Mouse (Mus musculus): ENCODE results near the gene Map2k7. TPM values are rescaled to one million over a fixed set of nuclear protein-coding genes. Genes with fewer than 3 reads are reported as not detected.

The Map2k7 gene
- polyA plus RNA-seq (2014; fragmentation: Nextera tagmentation; extraction: Ambion mirVana): 17.9 and 19.1 TPM in 2 replicates

DNA sequence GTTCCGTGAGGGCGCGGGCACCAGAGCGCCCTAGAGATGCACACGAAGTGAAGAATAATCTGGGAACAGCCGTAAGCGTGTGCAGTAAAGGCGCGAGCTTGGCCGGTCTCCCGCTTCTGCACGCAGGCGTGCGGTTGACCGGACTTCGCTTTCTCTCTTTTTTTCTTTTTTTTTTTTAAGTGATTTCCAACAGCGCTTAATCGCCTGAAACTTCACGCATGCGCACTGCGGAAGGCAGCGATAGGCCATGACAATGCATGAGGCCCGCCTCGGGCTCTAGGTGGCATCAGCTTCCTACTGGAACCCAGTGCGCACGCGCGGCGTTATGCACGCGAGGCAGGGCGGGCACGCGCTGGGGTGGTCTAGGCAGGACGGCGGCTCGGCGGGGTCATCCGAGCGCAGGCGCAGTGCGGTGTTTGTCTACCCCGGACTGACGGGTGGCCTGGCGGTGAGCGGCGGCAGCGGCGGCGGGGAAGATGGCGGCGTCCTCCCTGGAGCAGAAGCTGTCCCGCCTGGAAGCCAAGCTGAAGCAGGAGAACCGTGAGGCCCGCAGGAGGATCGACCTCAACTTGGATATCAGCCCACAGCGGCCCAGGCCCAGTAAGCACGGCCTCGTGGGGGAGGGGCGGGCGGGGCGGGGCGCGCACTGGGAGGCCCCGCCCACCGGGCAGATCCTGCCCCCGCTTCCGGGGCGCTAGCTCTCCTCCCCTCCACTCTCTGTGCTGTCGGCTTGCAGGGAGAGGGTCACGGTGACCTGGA lies at the start of gene Map2k7, which contains the start of gene Gm49320:
Map2k7 (plus strand) TSS at position 307 of the 759 bp plus-strand sequence.
Gm49320 (plus strand) TSS at position 432 of the 759 bp plus-strand sequence.
- Histone ChIP-seq H3K27ac (ENCODE audit: low read depth) (peak within 1 kb of the TSS; percentile 88), H3K4me3 (ENCODE audit: low read depth, low read length) (peak within 1 kb of the TSS; percentile 90), H3K9me3 (ENCODE audit: control insufficient read depth, low read length) (no peaks in the 10 kb centered on the region), H3K27me3 (replicated peaks; ENCODE audit: control insufficient read depth, insufficient read depth, low read length) (no peaks in the 10 kb centered on the region), H3K9ac (ENCODE audit: low read length) (peak within 1 kb of the TSS; percentile 53), H3K36me3 (ENCODE audit: control insufficient read depth, insufficient read depth, low read length) (peaks cover 16% of the 10 kb centered on the region), H3K4me2 (ENCODE audit: low read length) (peak within 1 kb of the TSS; percentile 94), H3K4me1 (replicated peaks; ENCODE audit: control insufficient read depth, insufficient read depth, low read length) (peaks cover 20% of the 10 kb centered on the region)
- DNase-seq (ENCODE audit: low spot score) (peak; percentile 99), ATAC-seq (replicated peaks; ENCODE audit: low FRiP score, low TSS enrichment, low read depth) (peak; percentile 93)
- WGBS: under 1% methylated on average over 68 of the region's 71 CpGs

GRCm38 (mm10) chr8:4189031-4189722 lies 49.4 kb upstream of the Map2k7 start:
- no peak overlapping the region for H3K9ac ChIP-seq (ENCODE audit: low read length)
- no peak for ATAC-seq (replicated peaks; ENCODE audit: low FRiP score, low TSS enrichment, low read depth)
- 24% methylated on average over 3 of the region's 3 CpGs for WGBS

DNA sequence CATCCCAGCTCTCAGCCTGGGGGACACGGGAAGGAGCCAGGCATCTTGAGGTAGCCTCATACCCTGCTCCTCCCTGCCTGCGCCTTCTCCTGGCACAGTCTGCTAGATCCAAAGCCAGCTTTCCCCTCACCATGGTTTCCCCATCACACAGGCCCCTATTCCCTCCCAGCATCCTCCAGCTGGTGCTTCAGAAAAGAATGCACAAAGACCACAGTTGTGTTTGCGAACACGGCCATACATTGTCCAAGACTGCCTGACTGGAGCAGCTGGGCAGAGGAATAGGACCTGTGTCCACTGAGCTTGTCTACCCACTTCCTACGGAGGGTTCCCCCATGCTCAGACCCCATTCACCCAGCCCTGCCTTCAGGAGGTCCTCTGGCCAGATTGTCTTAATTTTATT lies 46.2 kb upstream of the Map2k7 start:
- ATAC-seq (replicated peaks; ENCODE audit: low FRiP score, low TSS enrichment, low read depth) (no peak), DNase-seq (ENCODE audit: low spot score) (no peak)
- H3K27me3 ChIP-seq (replicated peaks; ENCODE audit: control insufficient read depth, insufficient read depth, low read length): no peaks in the 10 kb centered on the region
- peaks cover 4% of the 10 kb centered on the region; the same call in 1 of the 2 replicates for H3K4me1 ChIP-seq (replicated peaks; ENCODE audit: control insufficient read depth, insufficient read depth, low read length)
- H3K36me3 ChIP-seq (ENCODE audit: control insufficient read depth, insufficient read depth, low read length): peaks cover 14% of the 10 kb centered on the region
- WGBS: 67% methylated on average over 5 of the region's 5 CpGs
- H3K4me2 ChIP-seq (ENCODE audit: low read length): no peak overlapping the region
- H3K9ac ChIP-seq (ENCODE audit: low read length): no peak overlapping the region
- no peak overlapping the region for H3K4me3 ChIP-seq (ENCODE audit: low read depth, low read length)
- H3K9me3 ChIP-seq (ENCODE audit: control insufficient read depth, low read length): no peaks in the 10 kb centered on the region
- H3K27ac ChIP-seq (ENCODE audit: low read depth): peak overlapping the region; percentile 40; the same call in 1 of the 2 replicates

More at GRCm38 (mm10) chr8:4189031-4189722, 49.4 kb upstream of the Map2k7 start:
- no peak overlapping the region for H3K27ac ChIP-seq (ENCODE audit: low read depth)
- no peaks in the 10 kb centered on the region for H3K9me3 ChIP-seq (ENCODE audit: control insufficient read depth, low read length)
- no peak overlapping the region for H3K4me3 ChIP-seq (ENCODE audit: low read depth, low read length)
- DNase-seq (ENCODE audit: low spot score): no peak
- peaks cover 4% of the 10 kb centered on the region; the same call in 1 of the 2 replicates for H3K4me1 ChIP-seq (replicated peaks; ENCODE audit: control insufficient read depth, insufficient read depth, low read length)
- peaks cover 29% of the 10 kb centered on the region for H3K36me3 ChIP-seq (ENCODE audit: control insufficient read depth, insufficient read depth, low read length)
- no peaks in the 10 kb centered on the region for H3K27me3 ChIP-seq (replicated peaks; ENCODE audit: control insufficient read depth, insufficient read depth, low read length)
- no peak overlapping the region for H3K4me2 ChIP-seq (ENCODE audit: low read length)

GRCm38 (mm10) chr8:4192807-4193587 lies 45.5 kb upstream of the Map2k7 start:
- WGBS: 10% methylated on average over 18 of the region's 18 CpGs
- H3K27ac ChIP-seq (ENCODE audit: low read depth): peak overlapping the region; percentile 48; the same call in 1 of the 2 replicates
- peak; percentile 84 for ATAC-seq (replicated peaks; ENCODE audit: low FRiP score, low TSS enrichment, low read depth)

DNA sequence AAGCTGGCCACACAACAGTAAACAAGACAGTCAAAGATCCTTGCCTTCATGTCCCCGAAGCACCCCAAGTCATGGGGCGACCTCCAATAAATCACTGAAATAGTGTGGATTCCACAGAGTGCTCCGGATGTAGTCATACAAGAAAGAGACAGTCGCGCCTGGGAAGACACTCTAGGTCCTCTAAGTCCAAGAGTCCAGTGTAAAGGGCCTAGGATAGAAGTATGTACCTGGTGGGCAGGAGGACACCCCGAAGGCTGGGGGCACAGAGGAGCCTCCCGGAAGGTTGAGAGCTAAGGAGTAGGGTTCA lies 45.0 kb upstream of the Map2k7 start:
- no peak for DNase-seq (ENCODE audit: low spot score)
- ATAC-seq (replicated peaks; ENCODE audit: low FRiP score, low TSS enrichment, low read depth): no peak; the same call in 1 of the 2 replicates
- whole genome bisulfite sequencing: 45% methylated on average over 7 of the region's 7 CpGs
- Histone ChIP-seq H3K9me3 (ENCODE audit: control insufficient read depth, low read length) (no peaks in the 10 kb centered on the region), H3K4me2 (ENCODE audit: low read length) (no peak overlapping the region; the same call in 1 of the 2 replicates), H3K4me1 (replicated peaks; ENCODE audit: control insufficient read depth, insufficient read depth, low read length) (peaks cover 4% of the 10 kb centered on the region; the same call in 1 of the 2 replicates), H3K9ac (ENCODE audit: low read length) (no peak overlapping the region), H3K27me3 (replicated peaks; ENCODE audit: control insufficient read depth, insufficient read depth, low read length) (no peaks in the 10 kb centered on the region), H3K36me3 (ENCODE audit: control insufficient read depth, insufficient read depth, low read length) (peaks cover 8% of the 10 kb centered on the region; the same call in 1 of the 2 replicates), H3K4me3 (ENCODE audit: low read depth, low read length) (no peak overlapping the region), H3K27ac (ENCODE audit: low read depth) (no peak overlapping the region)

More at GRCm38 (mm10) chr8:4192807-4193587, 45.5 kb upstream of the Map2k7 start:
- DNase-seq (ENCODE audit: low spot score): peak; percentile 95
- Histone ChIP-seq H3K36me3 (ENCODE audit: control insufficient read depth, insufficient read depth, low read length) (peaks cover 8% of the 10 kb centered on the region; the same call in 1 of the 2 replicates), H3K9me3 (ENCODE audit: control insufficient read depth, low read length) (no peaks in the 10 kb centered on the region), H3K4me1 (replicated peaks; ENCODE audit: control insufficient read depth, insufficient read depth, low read length) (peaks cover 4% of the 10 kb centered on the region; the same call in 1 of the 2 replicates), H3K27me3 (replicated peaks; ENCODE audit: control insufficient read depth, insufficient read depth, low read length) (no peaks in the 10 kb centered on the region), H3K9ac (ENCODE audit: low read length) (no peak overlapping the region), H3K4me3 (ENCODE audit: low read depth, low read length) (no peak overlapping the region), H3K4me2 (ENCODE audit: low read length) (no peak overlapping the region; the same call in 1 of the 2 replicates)

DNA sequence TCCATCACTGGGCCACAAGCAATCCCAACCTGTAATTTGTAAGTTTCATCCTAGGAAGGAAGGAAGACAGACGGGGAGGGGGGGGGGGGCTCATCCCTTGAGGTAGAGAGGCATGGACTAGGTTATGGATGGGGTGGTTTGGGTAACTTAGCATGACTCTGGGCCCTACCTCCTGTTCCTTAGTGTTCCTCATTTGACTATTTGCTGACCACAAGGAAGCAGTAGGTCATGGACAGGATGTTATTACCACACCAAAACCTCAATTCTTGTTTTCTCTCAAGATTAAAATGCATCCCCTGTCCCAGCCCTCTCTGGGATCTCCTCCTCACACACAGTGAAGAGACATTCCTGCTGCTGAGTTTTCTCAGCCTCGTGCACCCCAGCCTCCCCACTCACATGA lies 37.2 kb upstream of the Map2k7 start:
- H3K9me3 ChIP-seq (ENCODE audit: control insufficient read depth, low read length): no peaks in the 10 kb centered on the region
- ATAC-seq (replicated peaks; ENCODE audit: low FRiP score, low TSS enrichment, low read depth): no peak
- peaks cover under 1% of the 10 kb centered on the region for H3K4me1 ChIP-seq (replicated peaks; ENCODE audit: control insufficient read depth, insufficient read depth, low read length)
- H3K27ac ChIP-seq (ENCODE audit: low read depth): no peak overlapping the region
- no peak overlapping the region for H3K9ac ChIP-seq (ENCODE audit: low read length)
- no peak for DNase-seq (ENCODE audit: low spot score)
- H3K36me3 ChIP-seq (ENCODE audit: control insufficient read depth, insufficient read depth, low read length): 0 out of 2 replicates have a peak, but pooled peaks cover under 1% of the 10 kb centered on the region
- no peak overlapping the region for H3K4me3 ChIP-seq (ENCODE audit: low read depth, low read length)
- H3K4me2 ChIP-seq (ENCODE audit: low read length): no peak overlapping the region
- H3K27me3 ChIP-seq (replicated peaks; ENCODE audit: control insufficient read depth, insufficient read depth, low read length): peaks cover 23% of the 10 kb centered on the region
- 73% methylated on average over 2 of the region's 2 CpGs for WGBS

GRCm38 (mm10) chr8:4205246-4206123 lies 33.1 kb upstream of the Map2k7 start:
- Histone ChIP-seq H3K9me3 (ENCODE audit: control insufficient read depth, low read length) (no peaks in the 10 kb centered on the region), H3K4me2 (ENCODE audit: low read length) (0 out of 2 replicates have a peak overlapping the region, but pooled peaks have one; percentile 7), H3K4me1 (replicated peaks; ENCODE audit: control insufficient read depth, insufficient read depth, low read length) (peaks cover 8% of the 10 kb centered on the region), H3K4me3 (ENCODE audit: low read depth, low read length) (no peak overlapping the region), H3K36me3 (ENCODE audit: control insufficient read depth, insufficient read depth, low read length) (0 out of 2 replicates have a peak, but pooled peaks cover 6% of the 10 kb centered on the region), H3K27ac (ENCODE audit: low read depth) (no peak overlapping the region), H3K27me3 (replicated peaks; ENCODE audit: control insufficient read depth, insufficient read depth, low read length) (peaks cover 23% of the 10 kb centered on the region), H3K9ac (ENCODE audit: low read length) (no peak overlapping the region)
- 33% methylated on average over 38 of the region's 38 CpGs for WGBS
- ATAC-seq (replicated peaks; ENCODE audit: low FRiP score, low TSS enrichment, low read depth) (peak; percentile 24; the same call in 1 of the 2 replicates), DNase-seq (ENCODE audit: low spot score) (peak; percentile 65)
